Mouse (Mus musculus): ENCODE data around the gene Hoxb9.

Gene Hoxb9

Small RNA genes within 50 kb of the gene (microRNA-seq; reads per million reads assigned to microRNA genes)
- 60,207 to 88,893 reads per million in 2 experiments for gene Mir10a
- gene Mir196a-1 = 18.6 to 21.8 reads per million in 2 experiments

Measured in adrenal gland (tissue).